Mouse (Mus musculus) cerebellum, postnatal 4 days (tissue): ENCODE measurements at regions not wholly inside any gene's neighbourhood (a gene's known extent, or its start where the extent isn't known, plus 50 kb on each side); places are given as distances from the start of the nearest gene placed in this dataset.

Source experiments
- DNase-seq, 2 experiments: peaks; one replicate each; pipeline ENCODE4 v3.0.0; 2022; ENCODE audit warnings: low spot score in 2 of 2, mixed read lengths in 1 of 2

GRCm38 (mm10) chr15:31087607-31088006 lies 136.5 kb upstream of the Dap start:
- DNase-seq: peak in 1 of 2 experiments; percentile 35

- peak in 1 of 2 experiments; percentile 55 for DNase-seq
Measured at GRCm38 (mm10) chr15:31091916-31092570, 132.1 kb upstream of the Dap start.

- no peak for DNase-seq
Measured at GRCm38 (mm10) chr15:31096206-31096605, 127.9 kb upstream of the Dap start.

- DNase-seq: no peak
Measured at GRCm38 (mm10) chr15:31097301-31097700, 126.8 kb upstream of the Dap start.

GRCm38 (mm10) chr15:31104743-31105142 lies 119.4 kb upstream of the Dap start:
- no peak for DNase-seq

- DNase-seq: peak in 1 of 2 experiments; percentile 15
Measured at GRCm38 (mm10) chr15:31106907-31107306, 117.2 kb upstream of the Dap start.

GRCm38 (mm10) chr15:31113216-31113615 lies 110.9 kb upstream of the Dap start:
- no peak for DNase-seq

- no peak for DNase-seq
Measured at GRCm38 (mm10) chr15:31117338-31117737, 106.8 kb upstream of the Dap start.

- no peak for DNase-seq
Measured at GRCm38 (mm10) chr15:31120147-31120546, 104.0 kb upstream of the Dap start.

GRCm38 (mm10) chr15:31125784-31126183 lies 98.3 kb upstream of the Dap start:
- no peak for DNase-seq

- DNase-seq: no peak
Measured at GRCm38 (mm10) chr15:31126999-31127398, 97.1 kb upstream of the Dap start.

GRCm38 (mm10) chr15:31134891-31135290 lies 89.2 kb upstream of the Dap start:
- no peak for DNase-seq

- no peak for DNase-seq
Measured at GRCm38 (mm10) chr15:31138637-31139036, 85.5 kb upstream of the Dap start.

- DNase-seq: no peak
Measured at GRCm38 (mm10) chr15:31141750-31142149, 82.4 kb upstream of the Dap start.

- no peak for DNase-seq
Measured at GRCm38 (mm10) chr15:31148251-31149145, 75.6 kb upstream of the Dap start.

GRCm38 (mm10) chr15:31149855-31150254 lies 74.3 kb upstream of the Dap start:
- DNase-seq: peak in 1 of 2 experiments; percentile 8

GRCm38 (mm10) chr15:31150546-31151471 lies 73.3 kb upstream of the Dap start:
- peak; percentile 47 to 72 for DNase-seq

- no peak for DNase-seq
Measured at GRCm38 (mm10) chr15:31155141-31155540, 69.0 kb upstream of the Dap start.

- DNase-seq: no peak
Measured at GRCm38 (mm10) chr15:31166543-31167105, 57.5 kb upstream of the Dap start.

GRCm38 (mm10) chr15:31167506-31167905 lies 56.6 kb upstream of the Dap start:
- DNase-seq: no peak

GRCm38 (mm10) chr15:31168191-31168590 lies 55.9 kb upstream of the Dap start:
- no peak for DNase-seq
